ENCODE assay signal across 8 mouse cellular contexts in the genomic region with DNA sequence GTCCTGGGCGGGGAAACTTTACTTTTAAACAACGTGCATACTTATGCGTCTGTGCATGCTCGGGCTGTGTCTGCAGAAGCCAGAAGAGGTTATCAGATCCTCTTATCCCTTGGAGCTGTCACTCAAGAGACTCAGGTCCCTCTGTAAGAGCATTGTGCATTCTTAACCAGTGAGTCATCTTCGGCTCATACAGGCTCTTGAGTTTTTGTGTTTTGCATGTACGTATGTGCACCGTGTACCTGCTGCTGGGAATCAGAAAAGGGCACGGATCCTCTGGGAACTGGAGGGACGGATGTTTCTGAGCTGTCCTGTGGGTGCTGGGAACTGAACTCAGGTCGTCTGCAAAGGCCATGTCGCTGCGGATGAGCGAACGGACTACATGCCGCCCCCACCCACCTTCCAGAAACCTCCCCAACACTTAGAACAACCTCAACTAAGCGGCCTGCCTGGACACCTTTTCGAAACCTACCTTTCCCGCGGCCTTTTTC. TPM values are rescaled to one million over a fixed set of nuclear protein-coding genes. Genes with fewer than 3 reads are reported as not detected.
DNase-seq lines count a peak whose midpoint lies in the region; ATAC-seq and TF ChIP-seq lines count a peak whose summit lies in the region.

No protein-coding gene starts in this region.

- H3K27me3 ChIP-seq in embryonic facial prominence, embryonic 13.5 days = no peaks in the 10 kb centered on the region
- no peaks in the 10 kb centered on the region for H3K27me3 ChIP-seq in hindbrain, postnatal 0 days (ENCODE audit: insufficient read depth, low read length)
- no peaks in the 10 kb centered on the region for H3K27me3 ChIP-seq in stomach, postnatal 0 days (ENCODE audit: control insufficient read depth, insufficient read depth, low read length)

- TF ChIP-seq CTCF in hindbrain, postnatal 0 days (IDR thresholded peaks at IDR 0.05; ENCODE audit: low read depth) = no peak
- TF ChIP-seq CTCF in stomach, postnatal 0 days (IDR thresholded peaks at IDR 0.05; ENCODE audit: low read depth) = no peak

- ATAC-seq in embryonic facial prominence, embryonic 13.5 days (ENCODE audit: insufficient number of reproducible peaks, insufficient read depth, low FRiP score, low TSS enrichment, low read depth) = no peak
- no peak for ATAC-seq in hindbrain, postnatal 0 days
- peak; percentile 25; the same call in 1 of the 2 replicates for ATAC-seq in stomach, postnatal 0 days (ENCODE audit: low FRiP score, low TSS enrichment)

- peak; percentile 9 to 27 for DNase-seq in heart, adult 18-20 months
- no peak for DNase-seq in heart, postnatal 14 days
- peak; percentile 37 for DNase-seq in ES-CJ7 (ENCODE audit: low read depth, low spot score)
- DNase-seq in hindbrain, postnatal 0 days (ENCODE audit: low spot score) = no peak
- DNase-seq in lung, postnatal 36 days = peak; percentile 66
- DNase-seq in stomach, postnatal 0 days (ENCODE audit: low spot score) = no peak
- DNase-seq in right cerebral cortex, postnatal 14 days = no peak

- peak overlapping the region; percentile 90 for H3K4me3 ChIP-seq in embryonic facial prominence, embryonic 13.5 days
- peak overlapping the region; percentile 75 for H3K4me3 ChIP-seq in hindbrain, postnatal 0 days (ENCODE audit: low read length)
- H3K4me3 ChIP-seq in stomach, postnatal 0 days (ENCODE audit: low read depth, low read length) = peak overlapping the region; percentile 75

- TF ChIP-seq EP300 in stomach, postnatal 0 days (optimal IDR thresholded peaks at IDR 0.05) = no peak

- H3K4me1 ChIP-seq in embryonic facial prominence, embryonic 13.5 days = peaks cover 33% of the 10 kb centered on the region
- peaks cover 14% of the 10 kb centered on the region for H3K4me1 ChIP-seq in hindbrain, postnatal 0 days (ENCODE audit: insufficient read depth, low read length)
- H3K4me1 ChIP-seq in stomach, postnatal 0 days (replicated peaks; ENCODE audit: control insufficient read depth, insufficient read depth) = no peaks in the 10 kb centered on the region; the same call in 1 of the 2 replicates

- 3% methylated on average over 19 of the region's 19 CpGs for WGBS in embryonic facial prominence, embryonic 13.5 days
- 6% methylated on average over 19 of the region's 19 CpGs for WGBS in hindbrain, postnatal 0 days
- WGBS in stomach, postnatal 0 days = 2% methylated on average over 19 of the region's 19 CpGs

- H3K27ac ChIP-seq in embryonic facial prominence, embryonic 13.5 days = peak overlapping the region; percentile 97
- H3K27ac ChIP-seq in hindbrain, postnatal 0 days = peak overlapping the region; percentile 98
- peak overlapping the region; percentile 96 for H3K27ac ChIP-seq in stomach, postnatal 0 days (replicated peaks)

- intact Hi-C loops in heart, postnatal 14 days (cut with DNase I) = loop anchor here (5.0 kb wide), 1 partner anchor 44 kb away; the partner anchor contains the start of gene Brwd1

- peak overlapping the region; percentile 84 for H3K4me2 ChIP-seq in embryonic facial prominence, embryonic 13.5 days
- peak overlapping the region; percentile 86 for H3K4me2 ChIP-seq in hindbrain, postnatal 0 days (ENCODE audit: low read depth, low read length)
- peak overlapping the region; percentile 81 for H3K4me2 ChIP-seq in stomach, postnatal 0 days (replicated peaks; ENCODE audit: low read depth)

- no peaks in the 10 kb centered on the region for H3K9me3 ChIP-seq in embryonic facial prominence, embryonic 13.5 days
- H3K9me3 ChIP-seq in hindbrain, postnatal 0 days (ENCODE audit: low read length) = no peaks in the 10 kb centered on the region
- H3K9me3 ChIP-seq in stomach, postnatal 0 days (ENCODE audit: control insufficient read depth, low read length) = no peaks in the 10 kb centered on the region

- peaks cover 46% of the 10 kb centered on the region for H3K36me3 ChIP-seq in embryonic facial prominence, embryonic 13.5 days
- peaks cover 33% of the 10 kb centered on the region for H3K36me3 ChIP-seq in hindbrain, postnatal 0 days (ENCODE audit: insufficient read depth, low read length)
- peaks cover 15% of the 10 kb centered on the region for H3K36me3 ChIP-seq in stomach, postnatal 0 days (ENCODE audit: control insufficient read depth, insufficient read depth, low read length)

- peak overlapping the region; percentile 98 for H3K9ac ChIP-seq in embryonic facial prominence, embryonic 13.5 days
- peak overlapping the region; percentile 96 for H3K9ac ChIP-seq in hindbrain, postnatal 0 days (replicated peaks; ENCODE audit: low read length)
- H3K9ac ChIP-seq in stomach, postnatal 0 days (ENCODE audit: low read length) = peak overlapping the region; percentile 93

RNA-seq across cellular contexts. Expression of gene Hmgn1, which starts 0.8 kb away (rescaled TPM):
- total RNA-seq in heart, adult 18-20 months (2021) = 10 to 100 TPM; 46.5 to 57.6 TPM
- 10 to 100 TPM; 51.1 to 53.5 TPM for total RNA-seq in heart, postnatal 14 days (2021)
- polyA plus RNA-seq in embryonic facial prominence, embryonic 13.5 days (2015; fragmentation: Nextera tagmentation; extraction: Ambion mirVana) = 752 and 768 TPM in 2 replicates
- total RNA-seq in hindbrain, postnatal 0 days (2014; rRNA removed) = 85.9 and 103 TPM in 2 replicates
- polyA plus RNA-seq in hindbrain, postnatal 0 days (2015; fragmentation: Nextera tagmentation; extraction: Ambion mirVana) = 207 and 258 TPM in 2 replicates
- 334 and 365 TPM in 2 replicates for polyA plus RNA-seq in stomach, postnatal 0 days (2015; fragmentation: Nextera tagmentation; extraction: Ambion mirVana)

RNA-seq across cellular contexts. Expression of gene Wrb, which starts 18.5 kb away (rescaled TPM):
- 10 to 100 TPM; 14.3 to 19.5 TPM for total RNA-seq in heart, adult 18-20 months (2021)
- 10 to 100 TPM; 12.6 to 14.4 TPM for total RNA-seq in heart, postnatal 14 days (2021)
- polyA plus RNA-seq in embryonic facial prominence, embryonic 13.5 days (2015; fragmentation: Nextera tagmentation; extraction: Ambion mirVana) = 59.9 and 61.4 TPM in 2 replicates
- total RNA-seq in hindbrain, postnatal 0 days (2014; rRNA removed) = 151 and 154 TPM in 2 replicates
- polyA plus RNA-seq in hindbrain, postnatal 0 days (2015; fragmentation: Nextera tagmentation; extraction: Ambion mirVana) = 190 and 196 TPM in 2 replicates
- 29.9 and 33.1 TPM in 2 replicates for polyA plus RNA-seq in stomach, postnatal 0 days (2015; fragmentation: Nextera tagmentation; extraction: Ambion mirVana)

RNA-seq across cellular contexts. Expression of gene Brwd1, which starts 44.4 kb away (rescaled TPM):
- total RNA-seq in heart, adult 18-20 months (2021) = 10 to 100 TPM; 75.4 to 80.1 TPM
- 10 to 100 TPM; 93.1 to 93.7 TPM for total RNA-seq in heart, postnatal 14 days (2021)
- 113 and 118 TPM in 2 replicates for polyA plus RNA-seq in embryonic facial prominence, embryonic 13.5 days (2015; fragmentation: Nextera tagmentation; extraction: Ambion mirVana)
- 128 and 130 TPM in 2 replicates for total RNA-seq in hindbrain, postnatal 0 days (2014; rRNA removed)
- polyA plus RNA-seq in hindbrain, postnatal 0 days (2015; fragmentation: Nextera tagmentation; extraction: Ambion mirVana) = 135 and 144 TPM in 2 replicates
- polyA plus RNA-seq in stomach, postnatal 0 days (2015; fragmentation: Nextera tagmentation; extraction: Ambion mirVana) = 29.1 and 31.6 TPM in 2 replicates

Comparison
In these comparisons a context has a peak if more than half of its experiments do, and no peak if none do; other contexts are left out.
1. DNase-seq: peak in heart, adult 18-20 months (2 of 2), ES-CJ7 (single experiment) and lung, postnatal 36 days (single experiment); none in heart, postnatal 14 days (0 of 2), hindbrain, postnatal 0 days (single experiment), stomach, postnatal 0 days (single experiment) and right cerebral cortex, postnatal 14 days (single experiment).
2. Peak in every context shown above with its lines, with median percentiles within 50 percentile points of each other: H3K27ac ChIP-seq, H3K4me2 ChIP-seq, H3K4me3 ChIP-seq and H3K9ac ChIP-seq.